Mouse (Mus musculus) liver, embryonic 16.5 days (tissue): ENCODE data around the gene Hpdl. TPM values are rescaled to one million over a fixed set of nuclear protein-coding genes. Genes with fewer than 3 reads are reported as not detected.

Experiments used
- ATAC-seq: fragments of 200-750 bp; cut with Nextera tagmentation; 2 replicates; pipeline ENCODE4 v1.8.0; 2017; ENCODE audit warnings: low read depth, mild to moderate bottlenecking, moderate number of reproducible peaks, moderate library complexity
- H3K27ac ChIP-seq: fragments of 300-500 bp; sonication (generic); 2 replicates; pipeline ENCODE4 v1.5.1; 2014; ENCODE audit warnings: mild to moderate bottlenecking, low read length
- H3K27me3 ChIP-seq: fragments of 300-500 bp; sonication (generic); 2 replicates; pipeline ENCODE4 v1.6.1; 2014; ENCODE audit warnings: low read depth, low read length, mixed read lengths; ENCODE audit not compliant: control insufficient read depth, insufficient read depth
- H3K36me3 ChIP-seq: fragments of 300-500 bp; sonication (generic); 2 replicates; pipeline ENCODE4 v1.6.1; 2014; ENCODE audit warnings: mild to moderate bottlenecking; ENCODE audit not compliant: control insufficient read depth, insufficient read depth
- H3K4me1 ChIP-seq: fragments of 300-500 bp; sonication (generic); 2 replicates; pipeline ENCODE4 v1.6.1; 2014; ENCODE audit warnings: low read depth, low read length, mixed read lengths; ENCODE audit not compliant: control insufficient read depth
- H3K4me2 ChIP-seq: fragments of 300-500 bp; sonication (generic); 2 replicates; pipeline ENCODE4 v1.6.1; 2014; ENCODE audit warnings: low read depth, low read length, mixed read lengths
- H3K4me3 ChIP-seq: fragments of 300-500 bp; sonication (generic); 2 replicates; pipeline ENCODE4 v1.5.1; 2014; ENCODE audit warnings: low read depth, mild to moderate bottlenecking, low read length
- H3K9ac ChIP-seq: fragments of 300-500 bp; sonication (generic); 2 replicates; pipeline ENCODE4 v1.6.1; 2014; ENCODE audit warnings: low read depth, low read length
- H3K9me3 ChIP-seq: fragments of 300-500 bp; sonication (generic); replicated peaks from 2 replicates; pipeline ENCODE4 v1.6.1; 2016; ENCODE audit warnings: low read length; ENCODE audit not compliant: control insufficient read depth
- WGBS: fragments of 180-500 bp; shearing (Covaris S2); extraction: QIAGEN DNeasy Blood & Tissue Kit; methylation state at CpG from one replicate; pipeline ENCODE4 v1.1.7; 2014; ENCODE audit not compliant: insufficient replicate concordance; 5-methylcytosine and 5-hydroxymethylcytosine counted together
- polyA plus RNA-seq: library from polyadenylated mRNA; unstranded; fragments of >200 nt; fragmentation: Nextera tagmentation; extraction: Ambion mirVana; gene quantifications from 2 replicates; pipeline ENCODE4 v1.2.1, GENCODE M21; 2015

Gene Hpdl
- polyA plus RNA-seq, 1 experiment from 2014 or later: 0.12 TPM

GRCm38 (mm10) chr4:116787985-116788760 is 33.3 kb downstream of the Hpdl start:
- Histone ChIP-seq H3K9ac (no peak overlapping the region), H3K4me3 (no peak overlapping the region), H3K27ac (peak overlapping the region; percentile 41; the same call in 1 of the 2 replicates), H3K4me2 (no peak overlapping the region), H3K9me3 (no peaks in the 10 kb centered on the region), H3K36me3 (no peaks in the 10 kb centered on the region), H3K4me1 (no peaks in the 10 kb centered on the region; the same call in 1 of the 2 replicates), H3K27me3 (no peaks in the 10 kb centered on the region)
- WGBS: 20% methylated on average over 7 of the region's 7 CpGs
- ATAC-seq: peak; percentile 47

GRCm38 (mm10) chr4:116786587-116786986 is 34.9 kb downstream of the Hpdl start:
- no peaks in the 10 kb centered on the region for H3K9me3 ChIP-seq

GRCm38 (mm10) chr4:116782171-116782570 is 39.3 kb downstream of the Hpdl start:
- no peaks in the 10 kb centered on the region for H3K9me3 ChIP-seq
- 60% methylated on average over 8 of the region's 8 CpGs for WGBS
- H3K9ac ChIP-seq: no peak overlapping the region
- H3K4me1 ChIP-seq: no peaks in the 10 kb centered on the region
- H3K27ac ChIP-seq: no peak overlapping the region
- ATAC-seq: no peak
- no peak overlapping the region for H3K4me3 ChIP-seq
- no peak overlapping the region for H3K4me2 ChIP-seq
- H3K36me3 ChIP-seq: no peaks in the 10 kb centered on the region
- H3K27me3 ChIP-seq: no peaks in the 10 kb centered on the region

More at GRCm38 (mm10) chr4:116786587-116786986, 34.9 kb downstream of the Hpdl start:
- no peak for ATAC-seq
- Histone ChIP-seq H3K27me3 (no peaks in the 10 kb centered on the region), H3K4me3 (no peak overlapping the region), H3K4me2 (no peak overlapping the region), H3K27ac (no peak overlapping the region), H3K9ac (no peak overlapping the region), H3K36me3 (no peaks in the 10 kb centered on the region), H3K4me1 (no peaks in the 10 kb centered on the region; the same call in 1 of the 2 replicates)
- WGBS: 85% methylated on average over 1 of the region's 1 CpGs

GRCm38 (mm10) chr4:116781366-116781765 is 40.1 kb downstream of the Hpdl start:
- no peaks in the 10 kb centered on the region for H3K36me3 ChIP-seq
- no peaks in the 10 kb centered on the region for H3K9me3 ChIP-seq
- no peak overlapping the region for H3K27ac ChIP-seq
- H3K4me3 ChIP-seq: no peak overlapping the region
- no peak for ATAC-seq
- 15% methylated on average over 2 of the region's 2 CpGs for WGBS
- no peaks in the 10 kb centered on the region for H3K4me1 ChIP-seq
- no peak overlapping the region for H3K9ac ChIP-seq
- H3K4me2 ChIP-seq: no peak overlapping the region
- no peaks in the 10 kb centered on the region for H3K27me3 ChIP-seq

GRCm38 (mm10) chr4:116780541-116780940 is 41.0 kb downstream of the Hpdl start:
- H3K9me3 ChIP-seq: no peaks in the 10 kb centered on the region
- no peaks in the 10 kb centered on the region for H3K36me3 ChIP-seq
- H3K4me3 ChIP-seq: no peak overlapping the region
- no peaks in the 10 kb centered on the region for H3K4me1 ChIP-seq
- no peak overlapping the region for H3K27ac ChIP-seq
- no peak overlapping the region for H3K9ac ChIP-seq
- WGBS: 46% methylated on average over 2 of the region's 2 CpGs
- H3K4me2 ChIP-seq: no peak overlapping the region
- no peak for ATAC-seq
- H3K27me3 ChIP-seq: no peaks in the 10 kb centered on the region

- no peaks in the 10 kb centered on the region for H3K36me3 ChIP-seq
- H3K9ac ChIP-seq: no peak overlapping the region
- 63% methylated on average over 3 of the region's 3 CpGs for WGBS
- no peak for ATAC-seq
- no peaks in the 10 kb centered on the region for H3K27me3 ChIP-seq
- no peak overlapping the region for H3K4me2 ChIP-seq
- no peak overlapping the region for H3K4me3 ChIP-seq
- no peak overlapping the region for H3K27ac ChIP-seq
- H3K9me3 ChIP-seq: no peaks in the 10 kb centered on the region
- no peaks in the 10 kb centered on the region for H3K4me1 ChIP-seq
Observed at GRCm38 (mm10) chr4:116777079-116777478, 44.4 kb downstream of the Hpdl start.

- ATAC-seq: no peak
- WGBS: 72% methylated on average over 5 of the region's 5 CpGs
- Histone ChIP-seq H3K4me1 (no peaks in the 10 kb centered on the region), H3K36me3 (no peaks in the 10 kb centered on the region), H3K4me2 (no peak overlapping the region), H3K27ac (no peak overlapping the region), H3K9me3 (no peaks in the 10 kb centered on the region), H3K27me3 (no peaks in the 10 kb centered on the region), H3K4me3 (no peak overlapping the region), H3K9ac (no peak overlapping the region)
Observed at GRCm38 (mm10) chr4:116776391-116776790, 45.1 kb downstream of the Hpdl start.

Other genes starting within 250 kb of the Hpdl start
- gene Ccdc17, start 225.1 kb downstream of the Hpdl start, polyA plus RNA-seq: 2.2 and 2.4 TPM in 2 replicates
- gene Nasp, start 193.8 kb downstream of the Hpdl start, polyA plus RNA-seq: 38.4 and 45.2 TPM in 2 replicates
- gene Akr1a1, start 170.0 kb downstream of the Hpdl start, polyA plus RNA-seq: 294 and 297 TPM in 2 replicates
- gene Prdx1, start 136.2 kb downstream of the Hpdl start, polyA plus RNA-seq: 964 and 975 TPM in 2 replicates
- 8.8 and 8.9 TPM in 2 replicates for gene Mmachc, start 113.3 kb downstream of the Hpdl start, polyA plus RNA-seq
- 10.3 and 12.4 TPM in 2 replicates for gene Ccdc163, start 113.2 kb downstream of the Hpdl start, polyA plus RNA-seq
- gene Tesk2, start 100.8 kb downstream of the Hpdl start, polyA plus RNA-seq: 5.4 and 5.9 TPM in 2 replicates
- gene Toe1, start 14.1 kb downstream of the Hpdl start, polyA plus RNA-seq: 11.4 and 12.6 TPM in 2 replicates
- 2.6 and 2.9 TPM in 2 replicates for gene Mutyh, start 14.0 kb downstream of the Hpdl start, polyA plus RNA-seq
- 0.01 and 0.06 TPM in 2 replicates for gene Zswim5, start 55.7 kb upstream of the Hpdl start, polyA plus RNA-seq
- 518 and 567 TPM in 2 replicates for gene Urod, start 172.7 kb upstream of the Hpdl start, polyA plus RNA-seq
- gene Hectd3, start 173.6 kb upstream of the Hpdl start, polyA plus RNA-seq: 6.1 and 6.5 TPM in 2 replicates
- gene Eif2b3, start 197.7 kb upstream of the Hpdl start, polyA plus RNA-seq: 20.3 and 20.8 TPM in 2 replicates